Mouse (Mus musculus) kidney, adult 2 months (tissue): ENCODE results near the gene Shld1. TPM values are rescaled to one million over a fixed set of nuclear protein-coding genes. Genes with fewer than 3 reads are reported as not detected.
A peak's percentile ranks its signal among the peaks of the same experiment; 100 is the strongest.

Source experiments
- DNase-seq: peaks from one replicate; pipeline ENCODE4 v3.0.0; 2021
- H3K27ac ChIP-seq: fragments of 200-500 bp; 2 replicates; pipeline ENCODE4 v1.5.1; 2012; ENCODE audit warnings: low read depth, low read length, control low read depth, inconsistent platforms; ENCODE audit not compliant: insufficient read depth
- H3K27me3 ChIP-seq: fragments of 200-500 bp; replicated peaks from 2 replicates; pipeline ENCODE4 v1.6.1; 2012; ENCODE audit warnings: mild to moderate bottlenecking, moderate library complexity, low read length, inconsistent platforms; ENCODE audit not compliant: control insufficient read depth, insufficient read depth
- H3K36me3 ChIP-seq: fragments of 200-500 bp; 2 replicates; pipeline ENCODE4 v1.6.1; 2012; ENCODE audit warnings: mild to moderate bottlenecking, moderate library complexity, low read length, inconsistent platforms; ENCODE audit not compliant: control insufficient read depth, insufficient read depth
- H3K4me1 ChIP-seq: fragments of 200-500 bp; 2 replicates; pipeline ENCODE4 v1.6.1; 2011; ENCODE audit warnings: low read length; ENCODE audit not compliant: control insufficient read depth, insufficient read depth
- H3K4me3 ChIP-seq: fragments of 200-500 bp; 2 replicates; pipeline ENCODE4 v1.5.1; 2011; ENCODE audit warnings: mild to moderate bottlenecking, low read depth, low read length, control low read depth; ENCODE audit not compliant: insufficient read depth
- CTCF ChIP-seq: fragments of 200-500 bp; conservative IDR thresholded peaks from 2 replicates; pipeline ENCODE4 v1.5.1; 2011; ENCODE audit warnings: low read depth, mild to moderate bottlenecking, control low read depth, low read length, moderate library complexity, mixed read lengths; ENCODE audit not compliant: insufficient read depth, insufficient read length
- POLR2A ChIP-seq: fragments of 200-500 bp; IDR thresholded peaks from one replicate; pipeline ENCODE4 v1.6.1; 2011; ENCODE audit warnings: low read depth, low read length, control low read depth
- WGBS: fragments of 180-500 bp; shearing (Covaris S2); methylation state at CpG from one replicate; pipeline ENCODE4 v1.1.7; 2018; 5-methylcytosine and 5-hydroxymethylcytosine counted together
- polyA plus RNA-seq: library from polyadenylated mRNA; depleted of rRNA; stranded (reverse); fragments of >200 nt; gene quantifications from 2 replicates; pipeline ENCODE4 v1.2.3, GENCODE M21; 2012

The Shld1 gene
- polyA plus RNA-seq, 1 experiment, result 12.9 TPM

DNA sequence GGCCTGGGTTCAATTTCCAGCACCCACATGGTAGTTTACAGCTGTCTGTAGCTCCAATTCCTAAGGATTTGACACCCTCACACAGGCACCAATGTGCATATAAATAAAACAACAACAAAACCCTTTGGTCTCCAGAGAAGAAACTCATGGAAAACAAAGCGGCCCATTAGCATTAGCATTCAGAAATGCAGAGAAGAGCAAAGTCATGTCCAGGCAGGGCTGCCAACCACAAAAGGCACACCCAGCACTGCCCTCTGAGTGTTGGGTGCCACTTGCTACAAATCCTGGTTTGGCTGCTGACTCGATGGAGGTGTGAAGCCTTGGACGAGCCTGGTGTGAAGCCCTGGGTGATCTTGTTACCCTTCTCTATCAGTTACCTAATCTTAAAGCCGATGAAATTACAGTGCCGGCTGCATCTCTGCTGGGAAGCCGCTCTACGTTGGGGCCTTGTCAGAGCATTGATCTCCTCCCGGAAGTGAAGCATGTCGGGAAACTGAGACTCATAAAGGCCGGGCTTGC is 37.3 kb upstream of the Shld1 start:
- no peak overlapping the region for H3K27ac ChIP-seq
- no peaks in the 10 kb centered on the region for H3K36me3 ChIP-seq
- no peak for TF ChIP-seq CTCF
- TF ChIP-seq POLR2A, result no peak
- no peak overlapping the region for H3K4me3 ChIP-seq
- no peaks in the 10 kb centered on the region for H3K4me1 ChIP-seq
- no peaks in the 10 kb centered on the region for H3K27me3 ChIP-seq
- DNase-seq, result no peak
- WGBS, result 90% methylated on average over 10 of the region's 10 CpGs

DNA sequence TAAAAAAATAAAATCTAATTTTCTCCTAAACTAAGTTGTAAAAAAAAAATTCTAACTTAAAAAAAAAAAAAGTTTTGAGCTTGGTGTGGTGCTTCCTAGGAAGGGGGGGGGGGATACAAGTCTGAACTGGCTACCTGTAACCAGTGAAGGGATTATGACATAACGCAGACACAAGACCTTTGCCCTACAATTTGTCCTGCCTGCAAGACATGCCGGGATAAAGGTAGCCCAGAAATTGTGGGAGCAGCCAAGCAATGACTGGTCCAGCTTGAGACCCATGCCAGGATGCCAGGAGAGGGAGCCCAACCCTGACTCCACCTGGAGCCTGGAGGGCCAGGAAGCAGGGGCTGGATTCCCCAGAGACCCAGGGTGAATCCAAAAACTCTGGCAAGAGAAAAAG is 36.2 kb upstream of the Shld1 start:
- 42% methylated on average over 2 of the region's 2 CpGs for WGBS
- Histone ChIP-seq H3K27me3 (no peaks in the 10 kb centered on the region), H3K36me3 (no peaks in the 10 kb centered on the region), H3K27ac (no peak overlapping the region), H3K4me1 (no peaks in the 10 kb centered on the region), H3K4me3 (no peak overlapping the region)
- peak; percentile 40 for DNase-seq
- TF ChIP-seq POLR2A, result no peak
- TF ChIP-seq CTCF, result no peak

DNA sequence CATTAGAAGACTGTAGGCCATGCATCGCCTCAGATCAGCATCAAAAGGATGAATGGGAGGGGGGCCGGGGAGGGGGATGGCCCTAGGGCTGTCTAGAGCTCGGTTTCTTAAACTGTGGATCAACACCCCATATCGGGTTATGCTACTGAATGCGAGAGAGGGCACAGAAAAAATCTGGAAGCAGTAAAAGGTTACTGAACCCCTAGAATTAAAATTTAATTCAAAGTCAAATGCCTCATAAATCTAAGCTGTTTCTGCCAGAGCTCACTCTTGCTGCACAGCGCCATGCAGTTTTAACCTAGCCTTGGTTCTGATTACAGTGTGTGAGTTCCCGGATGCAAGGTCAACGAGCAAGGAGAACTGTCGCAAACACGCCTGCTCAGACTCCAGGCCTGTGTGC is 34.3 kb upstream of the Shld1 start:
- 26% methylated on average over 10 of the region's 10 CpGs for WGBS
- DNase-seq, result peak; percentile 63
- no peaks in the 10 kb centered on the region for H3K27me3 ChIP-seq

DNA sequence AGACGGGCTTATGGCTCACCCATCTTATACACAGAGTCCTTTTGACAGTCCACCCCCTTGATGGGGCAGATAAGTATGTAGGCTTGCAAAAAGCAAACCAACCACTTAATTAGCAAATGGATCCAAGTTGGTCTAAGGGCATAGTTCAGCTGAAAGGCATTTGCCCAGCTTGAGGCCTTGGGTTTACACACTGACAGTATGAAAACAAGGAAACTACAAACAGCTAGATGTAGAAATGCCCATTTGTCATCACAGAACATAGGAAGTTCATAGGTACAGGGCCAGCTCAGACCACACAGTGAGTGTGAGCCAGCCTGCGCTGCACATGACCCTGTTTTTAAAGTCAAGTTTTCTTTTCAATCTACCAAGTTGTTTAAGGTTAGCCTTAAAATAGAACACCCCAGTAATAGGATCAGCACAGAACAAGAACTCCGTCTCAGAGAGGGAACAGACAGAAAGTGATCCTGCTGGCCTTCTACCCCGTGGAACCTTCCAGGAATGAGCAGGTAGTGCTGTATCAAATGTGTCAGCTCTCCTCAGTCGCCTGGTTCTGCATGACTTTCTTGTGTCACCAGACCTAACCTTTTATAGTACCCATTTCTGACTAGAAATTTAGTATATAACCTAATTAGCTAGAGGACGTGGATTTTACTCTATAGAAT is 31.8 kb upstream of the Shld1 start:
- Histone ChIP-seq H3K4me1 (no peaks in the 10 kb centered on the region), H3K27ac (no peak overlapping the region), H3K27me3 (no peaks in the 10 kb centered on the region), H3K36me3 (no peaks in the 10 kb centered on the region), H3K4me3 (no peak overlapping the region)
- no peak for TF ChIP-seq CTCF
- no peak for TF ChIP-seq POLR2A
- DNase-seq, result no peak
- WGBS, result 86% methylated on average over 6 of the region's 6 CpGs

More for the DNA sequence above, 34.3 kb upstream of the Shld1 start:
- no peaks in the 10 kb centered on the region for H3K36me3 ChIP-seq
- H3K4me1 ChIP-seq, result no peaks in the 10 kb centered on the region
- TF ChIP-seq POLR2A, result no peak
- no peak for TF ChIP-seq CTCF
- H3K27ac ChIP-seq, result no peak overlapping the region
- no peak overlapping the region for H3K4me3 ChIP-seq

DNA sequence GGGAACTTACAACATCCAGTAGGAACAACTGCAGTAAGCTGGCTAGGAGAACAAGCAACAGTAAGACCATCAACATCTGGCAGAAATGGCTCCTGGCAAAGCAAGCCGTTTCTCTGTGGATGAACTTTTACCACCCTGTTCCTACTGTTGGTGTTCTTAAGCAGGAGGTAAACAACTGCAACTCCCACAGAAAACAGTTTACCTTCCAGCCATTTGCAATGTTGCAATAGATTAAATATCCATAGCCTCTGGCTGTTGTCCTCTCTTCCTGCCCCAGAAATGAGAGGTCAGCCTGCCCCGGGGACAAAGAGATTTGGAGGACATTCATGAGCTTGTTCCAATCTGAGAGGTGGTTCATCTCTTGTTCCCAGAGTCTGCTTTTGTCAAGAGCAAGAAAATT is 29.5 kb upstream of the Shld1 start:
- Histone ChIP-seq H3K4me1 (no peaks in the 10 kb centered on the region), H3K27me3 (no peaks in the 10 kb centered on the region)
- WGBS, result 70% methylated on average over 2 of the region's 2 CpGs

DNA sequence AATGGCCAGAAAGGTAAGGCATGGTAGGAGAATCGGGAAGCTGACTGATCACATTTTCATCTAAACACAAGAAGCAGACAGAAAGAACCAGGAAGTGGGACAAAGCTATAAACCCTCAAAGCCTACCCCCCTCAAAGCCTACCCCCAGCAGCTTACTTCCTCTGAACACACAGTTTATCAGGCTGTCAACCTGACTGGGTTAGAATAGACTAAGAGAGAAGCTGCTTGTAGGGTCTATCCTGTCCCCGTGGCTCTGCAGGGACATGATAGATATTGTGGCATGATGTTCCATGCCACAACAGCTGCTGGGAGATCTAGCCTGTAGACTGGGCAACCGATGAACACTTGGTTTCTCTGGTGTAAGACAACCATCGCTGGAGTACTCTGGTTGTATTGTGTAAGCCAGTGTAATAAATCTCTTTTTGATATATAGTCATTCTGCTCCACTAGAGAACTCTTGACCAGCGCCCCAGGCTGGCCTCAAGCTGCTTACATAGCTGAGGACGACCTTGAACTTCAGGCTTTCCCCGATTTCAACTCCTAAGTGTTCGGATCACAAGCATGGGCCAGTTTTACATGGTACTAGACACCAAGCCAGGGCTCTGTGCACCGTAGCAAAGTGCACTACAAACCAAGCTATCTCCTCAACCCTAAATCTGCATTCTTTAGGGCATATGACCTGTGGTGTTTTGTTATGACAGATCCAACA is 28.2 kb upstream of the Shld1 start:
- H3K4me1 ChIP-seq, result no peaks in the 10 kb centered on the region
- no peak for DNase-seq
- H3K27ac ChIP-seq, result no peak overlapping the region
- no peak for TF ChIP-seq POLR2A
- TF ChIP-seq CTCF, result no peak
- no peak overlapping the region for H3K4me3 ChIP-seq
- H3K27me3 ChIP-seq, result no peaks in the 10 kb centered on the region
- 74% methylated on average over 9 of the region's 9 CpGs for WGBS
- no peaks in the 10 kb centered on the region for H3K36me3 ChIP-seq

More for the DNA sequence above, 29.5 kb upstream of the Shld1 start:
- Histone ChIP-seq H3K27ac (no peak overlapping the region), H3K4me3 (no peak overlapping the region), H3K36me3 (no peaks in the 10 kb centered on the region)
- no peak for DNase-seq
- TF ChIP-seq POLR2A, result no peak
- TF ChIP-seq CTCF, result no peak

DNA sequence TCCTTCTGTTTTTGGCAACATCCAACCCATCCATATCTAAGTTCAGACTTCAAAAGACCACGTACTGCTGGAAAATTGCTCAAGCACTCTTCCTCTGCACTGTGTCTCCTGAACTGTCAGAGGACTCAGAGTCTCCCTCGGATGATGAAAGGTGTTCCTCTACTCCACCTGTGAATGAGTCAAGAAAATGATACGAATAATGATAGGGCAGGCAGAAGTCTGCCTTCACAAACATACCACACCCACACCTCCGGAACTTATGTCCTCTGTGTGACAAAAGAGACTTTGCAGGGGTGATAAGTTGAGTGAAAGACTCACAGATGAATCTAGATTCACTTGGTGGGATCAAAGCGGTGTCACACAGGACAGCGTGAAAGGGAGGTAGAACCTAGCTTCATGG is 17.6 kb upstream of the Shld1 start:
- 75% methylated on average over 6 of the region's 6 CpGs for WGBS
- no peak overlapping the region for H3K27ac ChIP-seq
- no peak overlapping the region for H3K4me3 ChIP-seq
- DNase-seq, result no peak
- H3K27me3 ChIP-seq, result no peaks in the 10 kb centered on the region
- H3K4me1 ChIP-seq, result no peaks in the 10 kb centered on the region
- no peaks in the 10 kb centered on the region for H3K36me3 ChIP-seq
- TF ChIP-seq POLR2A (no peak), CTCF (no peak)
